Mouse (Mus musculus) mouse embryonic stem cell (cell line): ENCODE results near the gene Sh2d1b1.

ENCODE experiments used
- in situ Hi-C, 2 experiments: fragments of 300-500 bp; cut with MboI; formaldehyde crosslinking; loops; 1 replicate in 1 of 2; 3 replicates in 1 of 2; pipeline ENCODE4 v1.14.3; 2019 to 2020; ENCODE audit warnings: low sequenced_read_pairs in 2 of 2, low pct_unique_long_range_greater_than_20kb in 1 of 2, mixed read lengths in 1 of 2; ENCODE audit not compliant: unreplicated experiment in 1 of 2

The Sh2d1b1 gene

GRCm38 (mm10) chr1:170311431-170311830 lies 34.3 kb downstream of the Sh2d1b1 start:
- in situ Hi-C loops, result no loop called here

GRCm38 (mm10) chr1:170322046-170322445 lies 44.9 kb downstream of the Sh2d1b1 start:
- in situ Hi-C loops, result no loop called here

- in situ Hi-C loops, result no loop called here
Observed at GRCm38 (mm10) chr1:170323001-170323400, 45.9 kb downstream of the Sh2d1b1 start.

DNA sequence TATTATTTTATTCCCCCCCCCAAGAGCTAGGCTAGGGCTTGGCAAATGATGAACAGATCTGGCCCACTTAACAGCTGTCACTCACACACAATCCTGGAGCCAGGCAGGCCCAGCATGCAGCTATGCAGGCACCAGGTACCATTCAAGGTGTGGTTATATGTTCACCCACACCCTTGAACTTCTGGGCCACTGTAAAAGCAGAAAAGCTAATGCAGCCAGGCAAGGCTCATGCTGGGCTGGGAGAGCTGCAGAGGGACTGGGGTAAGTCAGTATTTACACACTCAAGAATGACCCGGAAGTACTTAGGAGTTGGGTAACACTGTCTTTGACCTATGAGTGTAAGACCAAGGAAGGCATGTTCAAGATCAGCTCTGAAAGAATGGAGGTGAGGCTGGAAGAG lies 47.2 kb downstream of the Sh2d1b1 start:
- in situ Hi-C loops, result no loop called here

- in situ Hi-C loops, result no loop called here
Observed at GRCm38 (mm10) chr1:170325277-170325676, 48.2 kb downstream of the Sh2d1b1 start.

DNA sequence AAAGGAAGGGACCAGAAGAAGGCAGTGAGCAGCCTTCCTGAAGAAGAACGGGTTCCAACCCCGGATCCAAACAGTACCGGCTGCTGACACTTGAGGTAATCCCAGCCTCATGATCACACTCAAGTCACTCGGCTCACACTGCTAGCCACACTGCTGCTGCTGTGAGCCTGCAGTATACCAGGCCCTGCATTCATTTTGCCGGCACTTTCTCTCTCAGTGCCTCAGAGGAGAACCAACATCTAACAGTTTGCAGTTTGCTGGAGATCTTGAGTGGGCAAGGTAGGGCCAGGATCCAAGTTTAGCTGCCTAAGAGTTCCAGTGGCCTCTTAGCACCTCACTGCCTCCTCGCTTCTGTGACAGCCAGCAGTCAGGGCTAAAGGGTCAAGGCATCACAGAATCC lies 54.8 kb downstream of the Sh2d1b1 start:
- in situ Hi-C loops, result no loop called here

- in situ Hi-C loops, result no loop called here
Observed at GRCm38 (mm10) chr1:170332775-170333174, 55.7 kb downstream of the Sh2d1b1 start.
